Mouse (Mus musculus) stomach, postnatal 0 days (tissue): Measurements from ENCODE around the gene Fbxo21.

Experiments
- CTCF ChIP-seq: IDR thresholded peaks from 2 replicates; pipeline ENCODE4 v1.5.1; 2016; ENCODE audit warnings: antibody characterized with exemption, low read depth, mild to moderate bottlenecking, moderate library complexity
- EP300 ChIP-seq: optimal IDR thresholded peaks from 2 replicates; pipeline ENCODE3; 2016; ENCODE audit warnings: antibody characterized with exemption

GRCm38 (mm10) chr5:117955675-117956420, 20.7 kb upstream of the Fbxo21 start:
- peak; percentile 78 for TF ChIP-seq CTCF
- no peak for TF ChIP-seq EP300
